Mouse (Mus musculus) cortical plate, adult 2 months (tissue): ENCODE results near the gene Hmgcs2. TPM values are rescaled to one million over a fixed set of nuclear protein-coding genes. Genes with fewer than 3 reads are reported as not detected.

ENCODE experiments used
- H3K27ac ChIP-seq: fragments of 200-500 bp; 2 replicates; pipeline ENCODE4 v1.5.1; 2012; ENCODE audit warnings: low read length, control low read depth, inconsistent platforms; ENCODE audit not compliant: insufficient read depth
- H3K4me1 ChIP-seq: fragments of 200-500 bp; 2 replicates; pipeline ENCODE4 v1.6.1; 2011; ENCODE audit warnings: low read length; ENCODE audit not compliant: control insufficient read depth, insufficient read depth
- H3K4me3 ChIP-seq: fragments of 200-500 bp; 2 replicates; pipeline ENCODE4 v1.5.1; 2011; ENCODE audit warnings: mild to moderate bottlenecking, low read length, control low read depth; ENCODE audit not compliant: insufficient read depth
- CTCF ChIP-seq: fragments of 200-500 bp; IDR thresholded peaks from 2 replicates; pipeline ENCODE4 v1.5.1; 2011; ENCODE audit warnings: mild to moderate bottlenecking, control low read depth, low read length; ENCODE audit not compliant: insufficient read depth; ENCODE audit errors: extremely low read depth
- POLR2A ChIP-seq: fragments of 200-500 bp; IDR thresholded peaks from 2 replicates; pipeline ENCODE4 v1.6.1; 2011; ENCODE audit warnings: mild to moderate bottlenecking, low read length, control low read depth; ENCODE audit not compliant: insufficient read depth; ENCODE audit errors: extremely low read depth
- polyA plus RNA-seq: library from polyadenylated mRNA; depleted of rRNA; stranded (reverse); fragments of >200 nt; gene quantifications from 2 replicates; pipeline ENCODE4 v1.2.3, GENCODE M21; 2012; rRNA removed

Hmgcs2 gene
- polyA plus RNA-seq, 1 experiment: 5.3 TPM

- Histone ChIP-seq H3K27ac (no peak overlapping the region), H3K4me3 (no peak overlapping the region), H3K4me1 (no peaks in the 10 kb centered on the region)
- TF ChIP-seq CTCF: no peak
- no peak for TF ChIP-seq POLR2A
Observed at GRCm38 (mm10) chr3:98355344-98356025, 75.2 kb downstream of the Hmgcs2 start.

GRCm38 (mm10) chr3:98356026-98356365, 75.8 kb downstream of the Hmgcs2 start:
- Histone ChIP-seq H3K4me3 (no peak overlapping the region), H3K4me1 (no peaks in the 10 kb centered on the region), H3K27ac (no peak overlapping the region)
- TF ChIP-seq CTCF: no peak
- TF ChIP-seq POLR2A: no peak

GRCm38 (mm10) chr3:98356632-98357370, 76.6 kb downstream of the Hmgcs2 start:
- no peak for TF ChIP-seq CTCF
- TF ChIP-seq POLR2A: no peak
- H3K27ac ChIP-seq: no peak overlapping the region
- no peak overlapping the region for H3K4me3 ChIP-seq
- no peaks in the 10 kb centered on the region for H3K4me1 ChIP-seq

Other genes starting within 250 kb of the Hmgcs2 start
- not detected in 2 replicates for gene Adam30, start 119.8 kb upstream of the Hmgcs2 start, polyA plus RNA-seq
- not detected in 2 replicates for gene Reg4, start 58.3 kb upstream of the Hmgcs2 start, polyA plus RNA-seq
- 136 and 141 TPM in 2 replicates for gene Phgdh, start 59.6 kb downstream of the Hmgcs2 start, polyA plus RNA-seq
- 20.6 and 21.1 TPM in 2 replicates for gene Zfp697, start 102.0 kb downstream of the Hmgcs2 start, polyA plus RNA-seq
- not detected in 2 replicates for gene Gm4450, start 176.7 kb downstream of the Hmgcs2 start, polyA plus RNA-seq
- gene Hsd3b4, start 230.1 kb downstream of the Hmgcs2 start, polyA plus RNA-seq: not detected in 2 replicates